Mouse (Mus musculus): ENCODE data around the gene Zic4. TPM values are rescaled to one million over a fixed set of nuclear protein-coding genes. Genes with fewer than 3 reads are reported as not detected.

The Zic4 gene
- polyA plus RNA-seq, 1 experiment from 2014 or later: 7.6 TPM

GRCm38 (mm10) chr9:91366226-91366998 lies 4.2 kb downstream of the Zic4 start:
- no peaks in the 10 kb centered on the region for H3K36me3 ChIP-seq (ENCODE audit: control insufficient read depth, insufficient read depth, low read length)
- H3K4me2 ChIP-seq (ENCODE audit: low read depth, low read length): peak overlapping the region; percentile 31; the same call in 1 of the 2 replicates
- H3K27ac ChIP-seq (replicated peaks; ENCODE audit: low read depth, low read length): no peak overlapping the region; the same call in 1 of the 2 replicates
- no peaks in the 10 kb centered on the region for H3K9me3 ChIP-seq (ENCODE audit: control insufficient read depth, low read length)
- peak overlapping the region; percentile 19; the same call in 1 of the 2 replicates for H3K9ac ChIP-seq (ENCODE audit: low read depth, low read length)
- H3K4me3 ChIP-seq (ENCODE audit: low read depth, low read length): peak overlapping the region; percentile 39; the same call in 1 of the 2 replicates
- DNase-seq (ENCODE audit: low spot score) (no peak), ATAC-seq (ENCODE audit: low read depth) (no peak)
- under 1% methylated on average over 15 of the region's 18 CpGs for WGBS
- no peaks in the 10 kb centered on the region for H3K4me1 ChIP-seq (ENCODE audit: control insufficient read depth, insufficient read depth, low read length)
- peaks cover 98% of the 10 kb centered on the region for H3K27me3 ChIP-seq (replicated peaks; ENCODE audit: control insufficient read depth, insufficient read depth, low read length)

GRCm38 (mm10) chr9:91366999-91367811 lies 5.0 kb downstream of the Zic4 start:
- no peaks in the 10 kb centered on the region for H3K36me3 ChIP-seq (ENCODE audit: control insufficient read depth, insufficient read depth, low read length)
- ATAC-seq (ENCODE audit: low read depth) (no peak), DNase-seq (ENCODE audit: low spot score) (peak; percentile 6)
- H3K4me2 ChIP-seq (ENCODE audit: low read depth, low read length): peak overlapping the region; percentile 31; the same call in 1 of the 2 replicates
- 1% methylated on average over 30 of the region's 30 CpGs for WGBS
- H3K4me3 ChIP-seq (ENCODE audit: low read depth, low read length): peak overlapping the region; percentile 39; the same call in 1 of the 2 replicates
- no peak overlapping the region; the same call in 1 of the 2 replicates for H3K27ac ChIP-seq (replicated peaks; ENCODE audit: low read depth, low read length)
- H3K9ac ChIP-seq (ENCODE audit: low read depth, low read length): peak overlapping the region; percentile 19; the same call in 1 of the 2 replicates
- H3K27me3 ChIP-seq (replicated peaks; ENCODE audit: control insufficient read depth, insufficient read depth, low read length): peaks cover 99% of the 10 kb centered on the region
- H3K4me1 ChIP-seq (ENCODE audit: control insufficient read depth, insufficient read depth, low read length): no peaks in the 10 kb centered on the region
- no peaks in the 10 kb centered on the region for H3K9me3 ChIP-seq (ENCODE audit: control insufficient read depth, low read length)

- H3K4me1 ChIP-seq (ENCODE audit: control insufficient read depth, insufficient read depth, low read length): no peaks in the 10 kb centered on the region
- DNase-seq (ENCODE audit: low spot score): no peak
- no peak overlapping the region for H3K4me3 ChIP-seq (ENCODE audit: low read depth, low read length)
- H3K27ac ChIP-seq (replicated peaks; ENCODE audit: low read depth, low read length): no peak overlapping the region
- no peaks in the 10 kb centered on the region for H3K36me3 ChIP-seq (ENCODE audit: control insufficient read depth, insufficient read depth, low read length)
- peaks cover 99% of the 10 kb centered on the region for H3K27me3 ChIP-seq (replicated peaks; ENCODE audit: control insufficient read depth, insufficient read depth, low read length)
- no peak overlapping the region for H3K9ac ChIP-seq (ENCODE audit: low read depth, low read length)
- no peak for ATAC-seq (ENCODE audit: low read depth)
- H3K4me2 ChIP-seq (ENCODE audit: low read depth, low read length): no peak overlapping the region; the same call in 1 of the 2 replicates
- no peaks in the 10 kb centered on the region for H3K9me3 ChIP-seq (ENCODE audit: control insufficient read depth, low read length)
- WGBS: 5% methylated on average over 3 of the region's 3 CpGs
Measured at GRCm38 (mm10) chr9:91368150-91368549, 5.9 kb downstream of the Zic4 start.

GRCm38 (mm10) chr9:91368946-91369292 lies 6.7 kb downstream of the Zic4 start:
- Histone ChIP-seq H3K27ac (replicated peaks; ENCODE audit: low read depth, low read length) (no peak overlapping the region), H3K4me3 (ENCODE audit: low read depth, low read length) (no peak overlapping the region), H3K9me3 (ENCODE audit: control insufficient read depth, low read length) (no peaks in the 10 kb centered on the region), H3K4me2 (ENCODE audit: low read depth, low read length) (peak overlapping the region; percentile 7; the same call in 1 of the 2 replicates), H3K27me3 (replicated peaks; ENCODE audit: control insufficient read depth, insufficient read depth, low read length) (peaks cover 99% of the 10 kb centered on the region), H3K9ac (ENCODE audit: low read depth, low read length) (no peak overlapping the region), H3K36me3 (ENCODE audit: control insufficient read depth, insufficient read depth, low read length) (no peaks in the 10 kb centered on the region), H3K4me1 (ENCODE audit: control insufficient read depth, insufficient read depth, low read length) (no peaks in the 10 kb centered on the region)
- WGBS: 6% methylated on average over 13 of the region's 13 CpGs
- no peak for ATAC-seq (ENCODE audit: low read depth)
- DNase-seq (ENCODE audit: low spot score): no peak

- H3K4me3 ChIP-seq (ENCODE audit: low read depth, low read length): peak overlapping the region; percentile 13; the same call in 1 of the 2 replicates
- H3K9me3 ChIP-seq (ENCODE audit: control insufficient read depth, low read length): no peaks in the 10 kb centered on the region
- peaks cover 99% of the 10 kb centered on the region for H3K27me3 ChIP-seq (replicated peaks; ENCODE audit: control insufficient read depth, insufficient read depth, low read length)
- no peaks in the 10 kb centered on the region for H3K36me3 ChIP-seq (ENCODE audit: control insufficient read depth, insufficient read depth, low read length)
- no peaks in the 10 kb centered on the region for H3K4me1 ChIP-seq (ENCODE audit: control insufficient read depth, insufficient read depth, low read length)
- no peak overlapping the region for H3K27ac ChIP-seq (replicated peaks; ENCODE audit: low read depth, low read length)
- H3K9ac ChIP-seq (ENCODE audit: low read depth, low read length): peak overlapping the region; percentile 3; the same call in 1 of the 2 replicates
- ATAC-seq (ENCODE audit: low read depth) (no peak), DNase-seq (ENCODE audit: low spot score) (no peak)
- WGBS: 7% methylated on average over 24 of the region's 26 CpGs
- peak overlapping the region; percentile 7; the same call in 1 of the 2 replicates for H3K4me2 ChIP-seq (ENCODE audit: low read depth, low read length)
Measured at GRCm38 (mm10) chr9:91369293-91369991, 7.2 kb downstream of the Zic4 start.

- 10% methylated on average over 6 of the region's 6 CpGs for WGBS
- Histone ChIP-seq H3K9me3 (ENCODE audit: control insufficient read depth, low read length) (no peaks in the 10 kb centered on the region), H3K4me3 (ENCODE audit: low read depth, low read length) (no peak overlapping the region; the same call in 1 of the 2 replicates), H3K36me3 (ENCODE audit: control insufficient read depth, insufficient read depth, low read length) (no peaks in the 10 kb centered on the region), H3K27me3 (replicated peaks; ENCODE audit: control insufficient read depth, insufficient read depth, low read length) (peaks cover 99% of the 10 kb centered on the region), H3K9ac (ENCODE audit: low read depth, low read length) (no peak overlapping the region; the same call in 1 of the 2 replicates), H3K4me1 (ENCODE audit: control insufficient read depth, insufficient read depth, low read length) (no peaks in the 10 kb centered on the region), H3K27ac (replicated peaks; ENCODE audit: low read depth, low read length) (no peak overlapping the region), H3K4me2 (ENCODE audit: low read depth, low read length) (no peak overlapping the region)
- ATAC-seq (ENCODE audit: low read depth) (no peak), DNase-seq (ENCODE audit: low spot score) (no peak)
Measured at GRCm38 (mm10) chr9:91370191-91370708, 8.0 kb downstream of the Zic4 start.

- H3K9ac ChIP-seq (ENCODE audit: low read depth, low read length): no peak overlapping the region
- ATAC-seq (ENCODE audit: low read depth) (no peak), DNase-seq (ENCODE audit: low spot score) (no peak)
- peaks cover 100% of the 10 kb centered on the region for H3K27me3 ChIP-seq (replicated peaks; ENCODE audit: control insufficient read depth, insufficient read depth, low read length)
- H3K36me3 ChIP-seq (ENCODE audit: control insufficient read depth, insufficient read depth, low read length): no peaks in the 10 kb centered on the region
- H3K9me3 ChIP-seq (ENCODE audit: control insufficient read depth, low read length): no peaks in the 10 kb centered on the region
- H3K27ac ChIP-seq (replicated peaks; ENCODE audit: low read depth, low read length): no peak overlapping the region
- no peak overlapping the region for H3K4me3 ChIP-seq (ENCODE audit: low read depth, low read length)
- H3K4me2 ChIP-seq (ENCODE audit: low read depth, low read length): no peak overlapping the region
- no peaks in the 10 kb centered on the region for H3K4me1 ChIP-seq (ENCODE audit: control insufficient read depth, insufficient read depth, low read length)
Measured at GRCm38 (mm10) chr9:91371011-91371410, 8.8 kb downstream of the Zic4 start.

GRCm38 (mm10) chr9:91371608-91372007 lies 9.4 kb downstream of the Zic4 start:
- Histone ChIP-seq H3K36me3 (ENCODE audit: control insufficient read depth, insufficient read depth, low read length) (no peaks in the 10 kb centered on the region), H3K27me3 (replicated peaks; ENCODE audit: control insufficient read depth, insufficient read depth, low read length) (peaks cover 100% of the 10 kb centered on the region), H3K4me3 (ENCODE audit: low read depth, low read length) (no peak overlapping the region), H3K9me3 (ENCODE audit: control insufficient read depth, low read length) (no peaks in the 10 kb centered on the region), H3K4me1 (ENCODE audit: control insufficient read depth, insufficient read depth, low read length) (no peaks in the 10 kb centered on the region), H3K9ac (ENCODE audit: low read depth, low read length) (no peak overlapping the region), H3K27ac (replicated peaks; ENCODE audit: low read depth, low read length) (no peak overlapping the region), H3K4me2 (ENCODE audit: low read depth, low read length) (no peak overlapping the region)
- no peak for DNase-seq (ENCODE audit: low spot score)
- ATAC-seq (ENCODE audit: low read depth): no peak
- 8% methylated on average over 4 of the region's 4 CpGs for WGBS

Measured in embryonic facial prominence, embryonic 14.5 days (tissue).